ENCODE assay signal across 18 mouse cellular contexts in the genomic region with DNA sequence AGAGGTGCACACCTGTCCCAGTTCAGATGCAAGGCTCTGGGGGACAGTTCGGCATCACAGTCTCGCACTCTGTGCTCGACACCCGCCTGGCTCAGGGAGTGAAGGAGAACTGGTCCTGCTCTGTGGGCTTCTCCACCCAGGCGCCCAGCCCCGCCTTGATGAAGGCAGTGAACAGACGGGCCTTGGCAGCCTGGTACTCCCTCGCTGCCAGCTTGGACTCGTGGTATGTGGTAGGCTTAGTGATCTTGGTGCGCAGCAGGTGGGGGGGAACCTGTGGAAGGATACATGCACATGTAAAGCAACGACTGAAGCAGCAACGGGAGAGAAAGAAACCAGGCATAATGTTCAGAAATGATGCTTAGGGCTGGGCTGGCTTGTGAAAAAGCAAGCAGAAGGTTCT. TPM values are rescaled to one million over a fixed set of nuclear protein-coding genes. Genes with fewer than 3 reads are reported as not detected.
DNase-seq lines count a peak whose midpoint lies in the region; ATAC-seq lines count a peak whose summit lies in the region.
"Had no signal": no experiment of that assay in that cellular context is flagged by ENCODE, and none has a peak within 500 bp of the region (broad histone marks: within the 10 kb centered on the region; RNA-seq: fewer than 3 reads in every experiment).

No protein-coding gene starts in this region.

- H3K27me3 ChIP-seq in hindbrain, embryonic 10.5 days (ENCODE audit: insufficient read depth, poor library complexity, severe bottlenecking) = no peaks in the 10 kb centered on the region
- H3K27me3 ChIP-seq: CH12.LX; liver, embryonic 12.5 days; lung, embryonic 15.5 days had no signal

- intact Hi-C loops in left cerebral cortex, postnatal 4 days (cut with DNase I) = no loop called here

- no peak for DNase-seq in frontal cortex, postnatal 25 days (ENCODE audit: low spot score in 2 of 2)
- peak; percentile 53 for DNase-seq in left cerebral cortex, postnatal 4 days
- no peak for DNase-seq in left cerebral cortex, adult 11 months (ENCODE audit: low spot score)
- peak; percentile 81 to 86 for DNase-seq in cerebellum, postnatal 10 days
- no peak for DNase-seq in retina, embryonic 14.5 days (ENCODE audit: low spot score)
- no peak for DNase-seq in adrenal gland, postnatal 36 days
- no peak for DNase-seq in hindbrain, embryonic 10.5 days (ENCODE audit: low spot score)
- DNase-seq: kidney, adult 11 months; kidney, postnatal 10 days; midbrain, embryonic 14.5 days had no signal

- no peak overlapping the region for H3K4me3 ChIP-seq in hindbrain, embryonic 10.5 days
- H3K4me3 ChIP-seq: embryonic facial prominence, embryonic 13.5 days; heart, adult 2 months; liver, embryonic 12.5 days; lung, embryonic 15.5 days had no signal

- H3K9me3 ChIP-seq in hindbrain, embryonic 10.5 days = no peaks in the 10 kb centered on the region
- H3K9me3 ChIP-seq: embryonic facial prominence, embryonic 13.5 days; liver, embryonic 12.5 days; lung, embryonic 15.5 days had no signal

- WGBS in hindbrain, embryonic 10.5 days = 90% methylated on average over 12 of the region's 12 CpGs

- ATAC-seq in frontal cortex, adult (ENCODE audit: low TSS enrichment) = peak; percentile 28; the same call in 1 of the 2 replicates
- ATAC-seq: activated CD4-positive, CD25-positive, alpha-beta regulatory T cell, adult 4 months; hindbrain, embryonic 16.5 days; liver, embryonic 12.5 days had no signal

- H3K4me1 ChIP-seq in hindbrain, embryonic 10.5 days (replicated peaks) = no peaks in the 10 kb centered on the region
- H3K4me1 ChIP-seq: lung, embryonic 15.5 days had no signal

- no peak overlapping the region for H3K27ac ChIP-seq in hindbrain, embryonic 10.5 days
- H3K27ac ChIP-seq: embryonic facial prominence, embryonic 13.5 days; heart, adult 2 months; liver, embryonic 12.5 days; lung, embryonic 15.5 days had no signal

- H3K36me3 ChIP-seq in hindbrain, embryonic 10.5 days = peaks cover 5% of the 10 kb centered on the region; the same call in 1 of the 2 replicates
- H3K36me3 ChIP-seq: embryonic facial prominence, embryonic 13.5 days; liver, embryonic 12.5 days had no signal

RNA-seq across cellular contexts. Expression of a gene that starts 35.7 kb away (rescaled TPM):
- 10 to 100 TPM; 27.7 to 31.9 TPM for total RNA-seq in left cerebral cortex, postnatal 4 days (2021)
- total RNA-seq in adrenal gland, postnatal 36 days (2021) = 100 to 1,000 TPM in 1 of 2 experiments, 10 to 100 TPM in 1; 69.1 to 108 TPM
- 77.0 and 86.6 TPM in 2 replicates for polyA plus RNA-seq in hindbrain, embryonic 10.5 days (2016; fragmentation: Nextera tagmentation; extraction: Ambion mirVana)

Comparison
In these comparisons a context has a peak if more than half of its experiments do, and no peak if none do; other contexts are left out.
1. DNase-seq: peak in left cerebral cortex, postnatal 4 days (single experiment) and cerebellum, postnatal 10 days (2 of 2); none in frontal cortex, postnatal 25 days (0 of 2), left cerebral cortex, adult 11 months (single experiment), retina, embryonic 14.5 days (single experiment), adrenal gland, postnatal 36 days (0 of 2) and hindbrain, embryonic 10.5 days (single experiment).